Mouse (Mus musculus): ENCODE results near the gene Gm3250. TPM values are rescaled to one million over a fixed set of nuclear protein-coding genes. Genes with fewer than 3 reads are reported as not detected.
A peak's percentile ranks its signal among the peaks of the same experiment; 100 is the strongest.
"Not testable (repeated sequence)": the region's sequence is repeated elsewhere in the genome, so short reads cannot be mapped to it uniquely, and the experiment has no call there.

Gm3250 gene
- not detected in 2 replicates for polyA plus RNA-seq (2014; fragmentation: Nextera tagmentation; extraction: Ambion mirVana)

DNA sequence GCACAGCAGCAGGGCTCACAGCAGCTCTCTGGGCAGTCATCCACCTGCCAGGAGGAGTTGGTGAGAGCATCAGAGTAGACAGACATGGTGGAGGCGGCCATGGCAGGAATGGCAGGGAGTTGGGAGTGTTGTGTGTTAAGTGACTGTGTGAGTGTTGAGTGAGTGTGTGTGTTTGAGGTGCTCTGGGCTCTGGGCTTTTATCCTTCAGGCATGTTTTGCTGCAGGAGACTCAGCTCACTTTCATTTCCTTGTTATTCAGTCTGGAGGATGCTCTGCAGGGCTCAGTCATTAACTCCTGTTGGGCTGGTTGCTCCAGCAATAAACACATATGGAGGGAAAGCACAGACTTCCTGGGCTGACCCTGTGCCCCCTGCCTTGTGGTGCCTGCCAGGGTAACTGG, at the start of gene Gm3250:
Gene Gm3250 (minus strand): TSS at position 101 of the 400 bp plus-strand sequence.
- H3K4me2 ChIP-seq (ENCODE audit: low read depth, severe bottlenecking); H3K9me3 ChIP-seq (ENCODE audit: control insufficient read depth, low read length); H3K4me3 ChIP-seq (ENCODE audit: low read depth, low read length); H3K27me3 ChIP-seq (ENCODE audit: control insufficient read depth, insufficient read depth, low read length); H3K36me3 ChIP-seq (ENCODE audit: control insufficient read depth, insufficient read depth, low read length); DNase-seq (ENCODE audit: low spot score); ATAC-seq (ENCODE audit: insufficient number of reproducible peaks, low FRiP score, low TSS enrichment, low read depth); H3K27ac ChIP-seq (replicated peaks; ENCODE audit: low read depth, low read length); H3K4me1 ChIP-seq (ENCODE audit: control insufficient read depth, insufficient read depth, low read length); H3K9ac ChIP-seq (ENCODE audit: low read length): not testable (repeated sequence)
- 67% methylated on average over 1 of the region's 1 CpGs for WGBS

DNA sequence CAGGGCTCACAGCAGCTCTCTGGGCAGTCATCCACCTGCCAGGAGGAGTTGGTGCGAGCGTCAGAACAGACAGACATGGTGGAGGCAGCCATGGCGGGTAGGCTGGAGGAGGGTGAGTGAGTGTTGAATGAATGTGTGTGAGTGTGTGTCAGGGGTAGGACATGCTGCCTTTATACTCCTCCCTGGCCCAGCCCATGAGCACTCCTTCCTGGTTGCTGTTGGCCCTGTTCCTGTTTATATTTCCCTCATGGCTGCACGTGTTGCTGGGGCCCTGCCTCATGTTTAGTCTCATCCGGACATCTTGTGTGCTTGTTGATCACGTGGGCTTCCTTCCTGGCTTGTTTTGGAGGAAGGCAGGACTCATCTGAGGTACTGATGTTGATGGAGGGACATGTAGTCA, 44.6 kb upstream of the Gm3250 start, which contains the start of gene Krtap10-4:
Gene Krtap10-4 (minus strand): TSS at position 145 of the 400 bp plus-strand sequence.
- no peak within 1 kb of the TSS for H3K27ac ChIP-seq (replicated peaks; ENCODE audit: low read depth, low read length)
- H3K27me3 ChIP-seq (ENCODE audit: control insufficient read depth, insufficient read depth, low read length): no peaks in the 10 kb centered on the region
- H3K4me1 ChIP-seq (ENCODE audit: control insufficient read depth, insufficient read depth, low read length): 0 out of 2 replicates have a peak, but pooled peaks cover 2% of the 10 kb centered on the region
- 77% methylated on average over 6 of the region's 6 CpGs for WGBS
- no peak within 1 kb of the TSS for H3K4me2 ChIP-seq (ENCODE audit: low read depth, severe bottlenecking)
- DNase-seq (ENCODE audit: low spot score) (no peak), ATAC-seq (ENCODE audit: insufficient number of reproducible peaks, low FRiP score, low TSS enrichment, low read depth) (no peak)
- H3K4me3 ChIP-seq (ENCODE audit: low read depth, low read length): no peak within 1 kb of the TSS
- no peaks in the 10 kb centered on the region for H3K9me3 ChIP-seq (ENCODE audit: control insufficient read depth, low read length)
- H3K36me3 ChIP-seq (ENCODE audit: control insufficient read depth, insufficient read depth, low read length): no peaks in the 10 kb centered on the region
- H3K9ac ChIP-seq (ENCODE audit: low read length): no peak within 1 kb of the TSS

DNA sequence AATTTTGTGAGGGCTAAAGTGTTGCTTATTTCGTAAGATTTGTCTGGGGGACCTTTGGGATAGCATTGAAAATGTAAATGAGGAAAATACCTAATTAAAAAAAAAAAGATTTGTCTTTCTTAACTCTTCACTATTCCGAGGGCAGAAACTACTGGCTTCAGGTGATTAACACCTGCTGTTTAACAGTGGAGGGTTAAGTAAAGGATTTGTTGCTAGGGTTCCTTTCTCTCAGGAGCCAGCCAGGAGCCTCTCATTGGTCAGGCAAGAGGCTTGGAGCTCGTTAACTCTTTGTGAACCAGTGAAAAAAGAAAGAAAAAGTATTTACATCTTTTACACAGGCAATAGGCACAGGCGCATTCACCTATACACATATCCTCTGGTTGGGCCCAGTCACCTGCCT, 36.9 kb upstream of the Gm3250 start:
- 44% methylated on average over 4 of the region's 4 CpGs for WGBS
- H3K4me3 ChIP-seq (ENCODE audit: low read depth, low read length): no peak overlapping the region

DNA sequence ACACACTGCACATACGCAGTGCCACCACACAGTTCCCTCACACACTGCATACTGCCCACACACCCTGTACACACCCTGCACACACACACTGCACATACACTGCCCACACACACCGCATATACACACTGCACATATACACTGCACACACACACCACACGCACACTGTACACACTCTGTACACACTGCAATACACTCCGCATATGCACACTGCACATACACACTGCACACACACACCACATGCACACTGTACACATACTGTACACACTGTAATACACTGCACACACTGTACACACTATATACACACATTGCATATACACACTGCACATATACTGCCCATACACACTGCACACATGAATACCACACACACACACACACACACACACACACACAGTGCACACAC, 36.2 kb upstream of the Gm3250 start:
- WGBS: 89% methylated on average over 4 of the region's 4 CpGs

More for the DNA sequence above, 36.9 kb upstream of the Gm3250 start:
- no peak overlapping the region for H3K27ac ChIP-seq (replicated peaks; ENCODE audit: low read depth, low read length)
- H3K9ac ChIP-seq (ENCODE audit: low read length): no peak overlapping the region
- DNase-seq (ENCODE audit: low spot score) (no peak), ATAC-seq (ENCODE audit: insufficient number of reproducible peaks, low FRiP score, low TSS enrichment, low read depth) (no peak)
- no peaks in the 10 kb centered on the region for H3K9me3 ChIP-seq (ENCODE audit: control insufficient read depth, low read length)
- 0 out of 2 replicates have a peak, but pooled peaks cover 4% of the 10 kb centered on the region for H3K4me1 ChIP-seq (ENCODE audit: control insufficient read depth, insufficient read depth, low read length)
- no peak overlapping the region for H3K4me2 ChIP-seq (ENCODE audit: low read depth, severe bottlenecking)
- no peaks in the 10 kb centered on the region for H3K36me3 ChIP-seq (ENCODE audit: control insufficient read depth, insufficient read depth, low read length)
- H3K27me3 ChIP-seq (ENCODE audit: control insufficient read depth, insufficient read depth, low read length): no peaks in the 10 kb centered on the region

DNA sequence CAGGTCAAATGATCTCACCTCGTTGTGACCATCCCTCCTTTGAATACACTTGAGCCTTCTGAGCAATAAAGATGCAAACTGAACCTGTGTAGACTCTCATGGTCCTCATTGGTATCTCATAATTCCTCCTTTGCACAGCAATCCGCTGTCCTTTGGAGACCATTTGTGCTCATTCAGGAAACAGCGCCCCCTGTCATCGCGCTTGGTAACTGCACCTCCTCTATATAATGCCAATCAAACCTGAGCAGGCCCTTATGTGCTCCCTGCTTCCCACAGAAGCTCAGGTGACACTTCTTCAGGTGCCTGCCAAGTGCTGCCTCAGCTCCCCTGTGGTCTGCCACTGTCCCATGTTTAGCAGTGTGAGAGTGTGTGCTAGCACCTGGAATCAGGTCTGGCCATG, 33.2 kb upstream of the Gm3250 start:
- H3K4me2 ChIP-seq (ENCODE audit: low read depth, severe bottlenecking): no peak overlapping the region
- ATAC-seq (ENCODE audit: insufficient number of reproducible peaks, low FRiP score, low TSS enrichment, low read depth) (no peak), DNase-seq (ENCODE audit: low spot score) (peak; percentile 66)
- WGBS: 28% methylated on average over 5 of the region's 5 CpGs
- no peaks in the 10 kb centered on the region for H3K27me3 ChIP-seq (ENCODE audit: control insufficient read depth, insufficient read depth, low read length)
- no peak overlapping the region for H3K4me3 ChIP-seq (ENCODE audit: low read depth, low read length)
- H3K4me1 ChIP-seq (ENCODE audit: control insufficient read depth, insufficient read depth, low read length): 0 out of 2 replicates have a peak, but pooled peaks cover 4% of the 10 kb centered on the region
- H3K27ac ChIP-seq (replicated peaks; ENCODE audit: low read depth, low read length): no peak overlapping the region
- H3K36me3 ChIP-seq (ENCODE audit: control insufficient read depth, insufficient read depth, low read length): no peaks in the 10 kb centered on the region
- H3K9me3 ChIP-seq (ENCODE audit: control insufficient read depth, low read length): no peaks in the 10 kb centered on the region
- H3K9ac ChIP-seq (ENCODE audit: low read length): no peak overlapping the region

More for the DNA sequence above, 36.2 kb upstream of the Gm3250 start:
- ATAC-seq (ENCODE audit: insufficient number of reproducible peaks, low FRiP score, low TSS enrichment, low read depth) (no peak), DNase-seq (ENCODE audit: low spot score) (no peak)
- no peaks in the 10 kb centered on the region for H3K27me3 ChIP-seq (ENCODE audit: control insufficient read depth, insufficient read depth, low read length)
- H3K27ac ChIP-seq (replicated peaks; ENCODE audit: low read depth, low read length): no peak overlapping the region
- H3K9ac ChIP-seq (ENCODE audit: low read length): no peak overlapping the region
- no peak overlapping the region for H3K4me2 ChIP-seq (ENCODE audit: low read depth, severe bottlenecking)
- no peaks in the 10 kb centered on the region for H3K36me3 ChIP-seq (ENCODE audit: control insufficient read depth, insufficient read depth, low read length)
- 0 out of 2 replicates have a peak, but pooled peaks cover 4% of the 10 kb centered on the region for H3K4me1 ChIP-seq (ENCODE audit: control insufficient read depth, insufficient read depth, low read length)
- no peak overlapping the region for H3K4me3 ChIP-seq (ENCODE audit: low read depth, low read length)
- H3K9me3 ChIP-seq (ENCODE audit: control insufficient read depth, low read length): no peaks in the 10 kb centered on the region

DNA sequence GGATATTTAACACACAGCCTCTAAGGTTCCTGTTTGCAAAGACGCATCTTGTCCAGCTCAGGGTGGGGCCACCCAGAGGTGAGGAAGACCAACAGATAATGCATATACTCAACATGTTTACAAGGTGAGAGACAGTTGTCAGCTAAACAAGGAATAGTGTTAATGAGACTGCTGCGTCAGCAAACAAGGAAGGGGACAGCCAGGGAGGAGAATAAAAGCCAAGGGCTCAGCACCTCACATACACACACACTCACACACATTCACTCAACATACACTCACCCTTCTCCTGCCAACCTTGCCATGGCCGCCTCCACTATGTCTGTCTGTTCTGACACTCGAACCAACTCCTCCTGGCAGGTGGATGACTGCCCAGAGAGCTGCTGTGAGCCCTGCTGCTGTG, 32.0 kb upstream of the Gm3250 start, which contains the start of gene Gm2696:
Gene Gm2696 (plus strand): TSS at position 301 of the 400 bp plus-strand sequence.
- whole genome bisulfite sequencing: 55% methylated on average over 4 of the region's 4 CpGs
- ATAC-seq (ENCODE audit: insufficient number of reproducible peaks, low FRiP score, low TSS enrichment, low read depth) (no peak), DNase-seq (ENCODE audit: low spot score) (no peak)
- no peaks in the 10 kb centered on the region for H3K36me3 ChIP-seq (ENCODE audit: control insufficient read depth, insufficient read depth, low read length)
- no peak within 1 kb of the TSS for H3K4me3 ChIP-seq (ENCODE audit: low read depth, low read length)
- H3K4me2 ChIP-seq (ENCODE audit: low read depth, severe bottlenecking): no peak within 1 kb of the TSS
- no peak within 1 kb of the TSS for H3K9ac ChIP-seq (ENCODE audit: low read length)
- H3K27me3 ChIP-seq (ENCODE audit: control insufficient read depth, insufficient read depth, low read length): no peaks in the 10 kb centered on the region
- no peak within 1 kb of the TSS for H3K27ac ChIP-seq (replicated peaks; ENCODE audit: low read depth, low read length)
- H3K4me1 ChIP-seq (ENCODE audit: control insufficient read depth, insufficient read depth, low read length): 0 out of 2 replicates have a peak, but pooled peaks cover 4% of the 10 kb centered on the region
- peaks cover 4% of the 10 kb centered on the region; the same call in 1 of the 2 replicates for H3K9me3 ChIP-seq (ENCODE audit: control insufficient read depth, low read length)

DNA sequence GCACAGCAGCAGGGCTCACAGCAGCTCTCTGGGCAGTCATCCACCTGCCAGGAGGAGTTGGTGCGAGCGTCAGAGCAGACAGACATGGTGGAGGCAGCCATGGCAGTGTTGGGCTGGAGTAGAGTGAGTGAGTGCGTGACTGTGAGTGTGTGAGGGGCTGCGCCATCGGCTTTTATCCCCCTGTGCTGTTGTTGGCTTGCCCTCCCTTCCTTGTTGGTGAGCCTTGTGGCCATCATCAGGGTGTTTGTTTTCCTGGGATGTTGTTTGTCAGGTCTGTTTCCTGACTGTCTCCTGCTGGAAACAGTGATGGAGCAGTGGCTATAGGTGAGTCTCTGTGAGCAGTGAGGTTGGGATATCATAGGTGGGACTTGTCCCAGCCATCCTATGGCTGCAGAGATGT, 29.4 kb upstream of the Gm3250 start, which contains the start of gene Gm9507:
Gene Gm9507 (minus strand): TSS at position 101 of the 400 bp plus-strand sequence.
- 69% methylated on average over 5 of the region's 5 CpGs for WGBS
- Histone ChIP-seq H3K9ac (ENCODE audit: low read length) (no peak within 1 kb of the TSS), H3K36me3 (ENCODE audit: control insufficient read depth, insufficient read depth, low read length) (no peaks in the 10 kb centered on the region), H3K27me3 (ENCODE audit: control insufficient read depth, insufficient read depth, low read length) (no peaks in the 10 kb centered on the region), H3K27ac (replicated peaks; ENCODE audit: low read depth, low read length) (no peak within 1 kb of the TSS), H3K4me2 (ENCODE audit: low read depth, severe bottlenecking) (no peak within 1 kb of the TSS), H3K4me1 (ENCODE audit: control insufficient read depth, insufficient read depth, low read length) (no peaks in the 10 kb centered on the region), H3K9me3 (ENCODE audit: control insufficient read depth, low read length) (peaks cover 4% of the 10 kb centered on the region; the same call in 1 of the 2 replicates), H3K4me3 (ENCODE audit: low read depth, low read length) (no peak within 1 kb of the TSS)
- DNase-seq (ENCODE audit: low spot score) (no peak), ATAC-seq (ENCODE audit: insufficient number of reproducible peaks, low FRiP score, low TSS enrichment, low read depth) (no peak)

DNA sequence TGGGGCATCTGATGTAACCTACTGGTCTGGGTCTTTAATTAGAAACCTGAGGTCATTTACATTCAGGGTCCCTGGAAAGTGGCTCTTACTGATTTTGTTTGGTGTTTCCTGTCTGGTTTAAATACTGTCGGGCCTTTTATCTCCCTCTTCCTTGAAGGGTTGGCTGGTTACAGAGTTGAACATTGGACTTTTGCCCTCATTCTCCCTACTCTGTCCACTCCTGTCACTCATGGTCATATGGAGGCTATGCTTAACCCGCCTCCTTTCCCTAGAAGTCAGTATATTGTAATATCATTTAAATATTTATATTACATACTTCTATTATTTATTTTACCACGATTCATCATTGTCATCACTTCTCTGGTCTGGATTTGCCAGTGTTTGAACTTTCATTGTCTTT, 21.8 kb upstream of the Gm3250 start:
- H3K4me1 ChIP-seq (ENCODE audit: control insufficient read depth, insufficient read depth, low read length): no peaks in the 10 kb centered on the region
- H3K27me3 ChIP-seq (ENCODE audit: control insufficient read depth, insufficient read depth, low read length): no peaks in the 10 kb centered on the region
- H3K9me3 ChIP-seq (ENCODE audit: control insufficient read depth, low read length): no peaks in the 10 kb centered on the region
- no peaks in the 10 kb centered on the region for H3K36me3 ChIP-seq (ENCODE audit: control insufficient read depth, insufficient read depth, low read length)
- H3K9ac ChIP-seq (ENCODE audit: low read length): no peak overlapping the region
- H3K27ac ChIP-seq (replicated peaks; ENCODE audit: low read depth, low read length): no peak overlapping the region
- ATAC-seq (ENCODE audit: insufficient number of reproducible peaks, low FRiP score, low TSS enrichment, low read depth) (no peak), DNase-seq (ENCODE audit: low spot score) (no peak)
- H3K4me2 ChIP-seq (ENCODE audit: low read depth, severe bottlenecking): no peak overlapping the region
- 82% methylated on average over 3 of the region's 3 CpGs for WGBS
- no peak overlapping the region for H3K4me3 ChIP-seq (ENCODE audit: low read depth, low read length)
